Comparison of ENCODE assay signal across 11 mouse cellular contexts in genomic region chr9:65460198-65460597, GRCm38 (mm10). TPM values are rescaled to one million over a fixed set of nuclear protein-coding genes. Genes with fewer than 3 reads are reported as not detected.
DNase-seq lines count a peak whose midpoint lies in the region; ATAC-seq and TF ChIP-seq lines count a peak whose summit lies in the region.
"Had no signal": no experiment of that assay in that cellular context is flagged by ENCODE, and none has a peak within 500 bp of the region (broad histone marks: within the 10 kb centered on the region; RNA-seq: fewer than 3 reads in every experiment).

No protein-coding gene starts in this region.

- H3K36me3 ChIP-seq in lung, embryonic 16.5 days (ENCODE audit: control insufficient read depth, insufficient read depth, low read length): no peaks in the 10 kb centered on the region
- H3K36me3 ChIP-seq in limb, embryonic 12.5 days: peaks cover 1% of the 10 kb centered on the region

- no peaks in the 10 kb centered on the region for H3K27me3 ChIP-seq in cerebellum, adult 2 months (ENCODE audit: control insufficient read depth, insufficient read depth, low read length)
- H3K27me3 ChIP-seq in lung, embryonic 16.5 days (ENCODE audit: control insufficient read depth, insufficient read depth, low read depth, low read length): no peaks in the 10 kb centered on the region
- H3K27me3 ChIP-seq in limb, embryonic 12.5 days: no peaks in the 10 kb centered on the region

- peak overlapping the region; percentile 87 for H3K4me3 ChIP-seq in cerebellum, adult 2 months (replicated peaks; ENCODE audit: insufficient read depth, low read depth, low read length)
- peak overlapping the region; percentile 90 for H3K4me3 ChIP-seq in lung, embryonic 16.5 days (ENCODE audit: low read length)
- peak overlapping the region; percentile 79; the same call in 1 of the 2 replicates for H3K4me3 ChIP-seq in limb, embryonic 12.5 days (replicated peaks)
- no peak overlapping the region for H3K4me3 ChIP-seq in olfactory bulb, adult 2 months (ENCODE audit: insufficient read depth, low read depth, low read length)

- H3K9me3 ChIP-seq in lung, embryonic 16.5 days (ENCODE audit: control insufficient read depth, low read length): no peaks in the 10 kb centered on the region
- H3K9me3 ChIP-seq in limb, embryonic 12.5 days: no peaks in the 10 kb centered on the region

- TF ChIP-seq CTCF in cerebellum, adult 2 months (IDR thresholded peaks at IDR 0.05; ENCODE audit: borderline replicate concordance, insufficient read depth, low read depth, low read length): no peak
- no peak for TF ChIP-seq CTCF in olfactory bulb, adult 2 months (IDR thresholded peaks at IDR 0.05; ENCODE audit: insufficient read depth, low read depth, low read length)

- WGBS in cerebellum, adult 2 months: 61% methylated on average over 3 of the region's 3 CpGs
- 64% methylated on average over 3 of the region's 3 CpGs for WGBS in lung, embryonic 16.5 days
- 56% methylated on average over 3 of the region's 3 CpGs for WGBS in limb, embryonic 12.5 days
- WGBS in olfactory bulb, adult 2 months: 41% methylated on average over 3 of the region's 3 CpGs

- H3K4me2 ChIP-seq in lung, embryonic 16.5 days (ENCODE audit: low read depth, low read length): peak overlapping the region; percentile 65
- peak overlapping the region; percentile 72 for H3K4me2 ChIP-seq in limb, embryonic 12.5 days

- no peak for TF ChIP-seq POLR2A in cerebellum, adult 2 months (IDR thresholded peaks at IDR 0.05; ENCODE audit: borderline replicate concordance, insufficient read depth, low read length)
- no peak for TF ChIP-seq POLR2A in olfactory bulb, adult 2 months (IDR thresholded peaks at IDR 0.05; ENCODE audit: insufficient read depth, low read depth, low read length)

- H3K27ac ChIP-seq in cerebellum, adult 2 months (ENCODE audit: insufficient read depth, low read length): peak overlapping the region; percentile 2; the same call in 1 of the 2 replicates
- H3K27ac ChIP-seq in lung, embryonic 16.5 days (ENCODE audit: low read length): peak overlapping the region; percentile 67; the same call in 1 of the 2 replicates
- 0 out of 2 replicates have a peak overlapping the region, but pooled peaks have one; percentile 84 for H3K27ac ChIP-seq in limb, embryonic 12.5 days
- H3K27ac ChIP-seq in olfactory bulb, adult 2 months (ENCODE audit: insufficient read depth, low read depth, low read length): 0 out of 2 replicates have a peak overlapping the region, but pooled peaks have one; percentile 82

- H3K4me1 ChIP-seq in cerebellum, adult 2 months (ENCODE audit: control insufficient read depth, insufficient read depth, low read length): peaks cover 3% of the 10 kb centered on the region; the same call in 1 of the 2 replicates
- H3K4me1 ChIP-seq in lung, embryonic 16.5 days (replicated peaks; ENCODE audit: control insufficient read depth, insufficient read depth, low read length): peaks cover 19% of the 10 kb centered on the region
- H3K4me1 ChIP-seq in limb, embryonic 12.5 days (replicated peaks): peaks cover 11% of the 10 kb centered on the region
- peaks cover 5% of the 10 kb centered on the region; the same call in 1 of the 2 replicates for H3K4me1 ChIP-seq in olfactory bulb, adult 2 months (ENCODE audit: control insufficient read depth, insufficient read depth, low read length)

- DNase-seq in cerebellum, adult 2 months: no peak
- DNase-seq in cerebellum, adult 11 months: no peak
- no peak for DNase-seq in lung, postnatal 4 days
- no peak for DNase-seq in urinary bladder, postnatal 10 days (ENCODE audit: low spot score)
- no peak for DNase-seq in adrenal gland, adult 18-20 months (ENCODE audit: low spot score in 2 of 2)

- 0 out of 2 replicates have a peak, but pooled peaks have one; percentile 0 for ATAC-seq in lung, embryonic 16.5 days (ENCODE audit: low read depth)
- no peak for ATAC-seq in limb, embryonic 12.5 days (ENCODE audit: insufficient number of reproducible peaks, insufficient read depth, low FRiP score, low TSS enrichment, low read depth)

- H3K9ac ChIP-seq in lung, embryonic 16.5 days (ENCODE audit: low read length): no peak overlapping the region; the same call in none of the 2 replicates
- H3K9ac ChIP-seq in limb, embryonic 12.5 days (replicated peaks): no peak overlapping the region

RNA-seq across cellular contexts. Expression of gene Spg21, which starts 0.5 kb away (rescaled TPM):
- 25.0 and 25.2 TPM in 2 replicates for polyA plus RNA-seq in cerebellum, adult 2 months (2012; rRNA removed)
- polyA plus RNA-seq in lung, embryonic 16.5 days (2015; fragmentation: Nextera tagmentation; extraction: Ambion mirVana): 98.9 and 99.2 TPM in 2 replicates
- 126 and 129 TPM in 2 replicates for polyA plus RNA-seq in limb, embryonic 12.5 days (2016; fragmentation: Nextera tagmentation; extraction: Ambion mirVana)
- polyA plus RNA-seq in olfactory bulb, adult 2 months (2012; ENCODE audit: insufficient read depth, insufficient read length, low replicate concordance, missing spikeins): not detected in 2 replicates
- 10 to 100 TPM; 53.2 to 64.3 TPM for total RNA-seq in adrenal gland, adult 18-20 months (2021)

RNA-seq across cellular contexts. Expression of gene Mtfmt, which starts 24.6 kb away (rescaled TPM):
- 18.0 and 18.8 TPM in 2 replicates for polyA plus RNA-seq in cerebellum, adult 2 months (2012; rRNA removed)
- polyA plus RNA-seq in lung, embryonic 16.5 days (2015; fragmentation: Nextera tagmentation; extraction: Ambion mirVana): 20.1 and 22.2 TPM in 2 replicates
- 25.4 and 28.2 TPM in 2 replicates for polyA plus RNA-seq in limb, embryonic 12.5 days (2016; fragmentation: Nextera tagmentation; extraction: Ambion mirVana)
- not detected in 2 replicates for polyA plus RNA-seq in olfactory bulb, adult 2 months (2012; ENCODE audit: insufficient read depth, insufficient read length, low replicate concordance, missing spikeins)
- 10 to 100 TPM; 10.9 to 12.4 TPM for total RNA-seq in adrenal gland, adult 18-20 months (2021)

RNA-seq across cellular contexts. Expression of gene Slc51b, which starts 37.4 kb away (rescaled TPM):
- polyA plus RNA-seq in cerebellum, adult 2 months (2012; rRNA removed): not detected in 2 replicates
- not detected in 2 replicates for polyA plus RNA-seq in lung, embryonic 16.5 days (2015; fragmentation: Nextera tagmentation; extraction: Ambion mirVana)
- not detected in 2 replicates for polyA plus RNA-seq in limb, embryonic 12.5 days (2016; fragmentation: Nextera tagmentation; extraction: Ambion mirVana)
- polyA plus RNA-seq in olfactory bulb, adult 2 months (2012; ENCODE audit: insufficient read depth, insufficient read length, low replicate concordance, missing spikeins): not detected in 2 replicates
- not detected for total RNA-seq in adrenal gland, adult 18-20 months (2021)
- total RNA-seq: layer of hippocampus, adult 18-20 months; neutrophil, adult 5-6 weeks had no signal
- polyA plus RNA-seq: erythroblast, embryonic 14.5 days had no signal

RNA-seq across cellular contexts. Expression of gene Ankdd1a, which starts 59.8 kb away (rescaled TPM):
- 0.79 and 1.1 TPM in 2 replicates for polyA plus RNA-seq in cerebellum, adult 2 months (2012; rRNA removed)
- not detected in 2 replicates for polyA plus RNA-seq in lung, embryonic 16.5 days (2015; fragmentation: Nextera tagmentation; extraction: Ambion mirVana)
- not detected in 2 replicates for polyA plus RNA-seq in limb, embryonic 12.5 days (2016; fragmentation: Nextera tagmentation; extraction: Ambion mirVana)
- polyA plus RNA-seq in olfactory bulb, adult 2 months (2012; ENCODE audit: insufficient read depth, insufficient read length, low replicate concordance, missing spikeins): not detected in 2 replicates
- total RNA-seq in adrenal gland, adult 18-20 months (2021): 1 to 10 TPM in 1 of 2 experiments, under 1 TPM in 1; 0.35 to 1.6 TPM
- polyA plus RNA-seq: erythroblast, embryonic 14.5 days had no signal

Comparison
In these comparisons a context has a peak if more than half of its experiments do, and no peak if none do; other contexts are left out.
1. H3K27ac ChIP-seq: peak in every context shown above with its lines; median percentile 84 in limb, embryonic 12.5 days; 82 in olfactory bulb, adult 2 months; 67 in lung, embryonic 16.5 days; 2 in cerebellum, adult 2 months.
2. RNA of gene Spg21, which starts 0.5 kb away (polyA plus RNA-seq): 126 to 129 TPM in limb, embryonic 12.5 days, 98.9 to 99.2 TPM in lung, embryonic 16.5 days and 25.0 to 25.2 TPM in cerebellum, adult 2 months; not detected in olfactory bulb, adult 2 months; every median in the first group is over 10 times any median in the second.
3. RNA of gene Mtfmt, which starts 24.6 kb away (polyA plus RNA-seq): 25.4 to 28.2 TPM in limb, embryonic 12.5 days, 20.1 to 22.2 TPM in lung, embryonic 16.5 days and 18.0 to 18.8 TPM in cerebellum, adult 2 months; not detected in olfactory bulb, adult 2 months; every median in the first group is over 10 times any median in the second.